Mouse (Mus musculus) liver, embryonic 14.5 days (tissue): ENCODE measurements at regions not wholly inside any gene's neighbourhood (a gene's known extent, or its start where the extent isn't known, plus 50 kb on each side); places are given as distances from the start of the nearest gene placed in this dataset.

Experiments
- ATAC-seq: fragments of 200-750 bp; cut with Nextera tagmentation; 2 replicates; pipeline ENCODE4 v1.8.0; 2017; ENCODE audit warnings: moderate number of reproducible peaks, mild to moderate bottlenecking, moderate library complexity; ENCODE audit not compliant: insufficient read depth
- DNase-seq, 3 experiments: peaks; one replicate each; pipeline ENCODE4 v3.0.0-alpha.2; 2012 to 2013; ENCODE audit warnings: low read depth in 3 of 3, low spot score in 3 of 3
- H3K27ac ChIP-seq: fragments of 300-500 bp; sonication (generic); 2 replicates; pipeline ENCODE4 v1.5.1; 2014; ENCODE audit warnings: moderate library complexity, mild to moderate bottlenecking, control low read depth, inconsistent platforms
- H3K27me3 ChIP-seq: fragments of 300-500 bp; sonication (generic); 2 replicates; pipeline ENCODE4 v1.6.1; 2014; ENCODE audit warnings: mild to moderate bottlenecking, low read length, moderate library complexity; ENCODE audit not compliant: control insufficient read depth, insufficient read depth
- H3K36me3 ChIP-seq: fragments of 300-500 bp; sonication (generic); replicated peaks from 2 replicates; pipeline ENCODE4 v1.6.1; 2014; ENCODE audit warnings: low read depth; ENCODE audit not compliant: control insufficient read depth, insufficient read depth
- H3K4me1 ChIP-seq, 2 experiments: fragments of 200-500 bp in 1 of 2; fragments of 300-500 bp in 1 of 2; sonication (generic) in 1 of 2; replicated peaks; 2 replicates each; pipeline ENCODE4 v1.6.1; 2012 to 2014; ENCODE audit warnings: antibody characterized with exemption in 1 of 2, inconsistent platforms in 1 of 2, low read length in 1 of 2; ENCODE audit not compliant: control insufficient read depth in 2 of 2, insufficient read depth in 2 of 2
- H3K4me2 ChIP-seq: fragments of 300-500 bp; sonication (generic); 2 replicates; pipeline ENCODE4 v1.6.1; 2014; ENCODE audit warnings: low read depth, mild to moderate bottlenecking, control low read depth, moderate library complexity
- H3K4me3 ChIP-seq, 2 experiments: fragments of 200-500 bp in 1 of 2; fragments of 300-500 bp in 1 of 2; sonication (generic) in 1 of 2; 2 replicates each; pipeline ENCODE4 v1.5.1; 2012 to 2014; ENCODE audit warnings: low read depth in 2 of 2, low read length in 2 of 2, mild to moderate bottlenecking in 2 of 2, control low read depth in 1 of 2, inconsistent platforms in 1 of 2, moderate library complexity in 1 of 2; ENCODE audit not compliant: insufficient read depth in 1 of 2
- H3K9ac ChIP-seq: fragments of 300-500 bp; sonication (generic); replicated peaks from 2 replicates; pipeline ENCODE4 v1.6.1; 2014; ENCODE audit warnings: mild to moderate bottlenecking, control low read depth, moderate library complexity
- H3K9me3 ChIP-seq: fragments of 300-500 bp; sonication (generic); 2 replicates; pipeline ENCODE4 v1.6.1; 2016; ENCODE audit warnings: low read length, mixed read lengths; ENCODE audit not compliant: control insufficient read depth
- CTCF ChIP-seq: IDR thresholded peaks from 2 replicates; pipeline ENCODE4 v1.5.1; 2016; ENCODE audit warnings: antibody characterized with exemption, low read depth, control low read depth
- EP300 ChIP-seq: IDR thresholded peaks from 2 replicates; pipeline ENCODE4 v1.6.1; 2016; ENCODE audit warnings: antibody characterized with exemption, low read depth
- WGBS: fragments of 180-500 bp; shearing (Covaris S2); extraction: QIAGEN DNeasy Blood & Tissue Kit; methylation state at CpG from one replicate; pipeline ENCODE4 v1.1.7; 2014; ENCODE audit not compliant: insufficient replicate concordance; 5-methylcytosine and 5-hydroxymethylcytosine counted together

DNA sequence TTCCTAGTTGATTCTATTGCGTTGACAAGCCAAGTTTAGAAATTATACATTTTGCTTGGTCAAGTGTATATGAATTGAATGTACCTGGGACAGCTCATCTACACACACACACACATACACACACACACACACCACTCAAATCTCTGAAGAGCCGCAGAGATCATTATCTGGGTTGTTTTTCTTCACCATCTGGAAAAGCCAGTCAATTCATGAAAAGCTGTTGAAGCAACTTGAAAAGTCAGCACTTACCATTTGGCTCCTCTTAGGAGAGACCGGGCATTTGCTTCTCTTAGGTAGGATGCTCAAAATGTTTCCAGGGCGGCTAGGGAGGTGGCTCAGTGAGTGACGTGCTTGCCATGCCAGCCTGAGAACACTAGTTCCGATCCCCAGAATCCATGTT lies 61.2 kb upstream of the Dars start:
- WGBS: 55% methylated on average over 6 of the region's 6 CpGs
- H3K36me3 ChIP-seq: no peaks in the 10 kb centered on the region
- no peak overlapping the region for H3K9ac ChIP-seq
- H3K4me1 ChIP-seq: no peaks in the 10 kb centered on the region
- no peak overlapping the region for H3K27ac ChIP-seq
- no peak for TF ChIP-seq EP300
- TF ChIP-seq CTCF: no peak
- H3K9me3 ChIP-seq: no peaks in the 10 kb centered on the region
- no peak overlapping the region for H3K4me2 ChIP-seq
- H3K27me3 ChIP-seq: no peaks in the 10 kb centered on the region
- DNase-seq: no peak
- ATAC-seq: no peak
- no peak overlapping the region for H3K4me3 ChIP-seq

DNA sequence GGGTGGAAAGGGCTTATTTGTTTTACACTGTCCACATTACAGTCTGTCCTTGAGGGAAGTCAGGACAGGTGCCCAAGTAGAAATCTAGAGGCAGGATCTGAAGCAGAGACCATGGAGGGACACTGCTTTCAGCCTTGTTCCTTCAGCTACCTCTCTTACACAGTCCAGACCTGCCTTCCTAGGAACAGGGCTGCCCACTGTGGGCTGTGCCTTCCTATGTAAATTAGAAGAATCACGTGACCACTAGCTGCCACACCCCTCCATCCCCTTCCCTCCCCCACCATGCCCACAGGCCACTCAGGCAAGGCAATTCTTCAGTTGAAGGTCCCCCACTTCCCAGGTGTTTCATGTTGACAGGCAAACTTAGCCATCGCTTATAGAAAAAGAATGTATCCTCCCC lies 60.5 kb upstream of the Dars start:
- no peak for ATAC-seq
- no peaks in the 10 kb centered on the region for H3K27me3 ChIP-seq
- H3K4me2 ChIP-seq: no peak overlapping the region
- H3K4me3 ChIP-seq: no peak overlapping the region
- no peaks in the 10 kb centered on the region for H3K4me1 ChIP-seq
- H3K9ac ChIP-seq: no peak overlapping the region
- 44% methylated on average over 2 of the region's 2 CpGs for WGBS
- H3K9me3 ChIP-seq: no peaks in the 10 kb centered on the region
- DNase-seq: no peak
- TF ChIP-seq CTCF (no peak), EP300 (no peak)
- no peak overlapping the region for H3K27ac ChIP-seq
- H3K36me3 ChIP-seq: no peaks in the 10 kb centered on the region

DNA sequence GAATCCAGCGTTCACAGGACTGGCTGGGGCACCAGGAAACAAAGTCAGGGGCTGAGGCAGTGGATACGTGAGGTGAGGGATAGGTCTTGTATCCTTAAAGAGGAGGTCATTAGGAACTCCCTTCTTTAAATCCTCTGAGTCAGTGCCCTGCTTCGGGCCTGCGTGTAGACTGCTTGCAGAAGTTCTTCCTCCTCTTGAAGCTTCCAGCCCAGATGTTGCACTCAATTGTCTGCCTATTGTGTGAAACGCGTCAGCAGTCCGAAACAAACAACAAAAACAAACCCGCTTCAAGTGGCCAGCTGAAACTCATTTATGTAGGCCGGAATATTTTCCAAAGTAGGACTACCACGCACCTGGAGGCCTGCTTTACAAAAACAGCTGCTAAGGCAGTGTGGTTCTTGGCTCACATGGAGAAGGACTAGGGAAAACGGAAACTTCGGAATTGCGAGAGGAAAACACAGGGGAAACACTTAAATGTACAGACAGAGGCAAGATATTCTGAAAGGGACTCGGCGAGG lies 55.6 kb upstream of the Dars start:
- ATAC-seq: no peak
- TF ChIP-seq CTCF: no peak
- no peak for TF ChIP-seq EP300
- Histone ChIP-seq H3K27me3 (no peaks in the 10 kb centered on the region; the same call in 1 of the 2 replicates), H3K4me1 (no peaks in the 10 kb centered on the region), H3K9me3 (no peaks in the 10 kb centered on the region), H3K4me3 (no peak overlapping the region), H3K9ac (no peak overlapping the region), H3K36me3 (no peaks in the 10 kb centered on the region), H3K27ac (no peak overlapping the region), H3K4me2 (0 out of 2 replicates have a peak overlapping the region, but pooled peaks have one; percentile 24)
- 35% methylated on average over 15 of the region's 15 CpGs for WGBS
- no peak for DNase-seq

DNA sequence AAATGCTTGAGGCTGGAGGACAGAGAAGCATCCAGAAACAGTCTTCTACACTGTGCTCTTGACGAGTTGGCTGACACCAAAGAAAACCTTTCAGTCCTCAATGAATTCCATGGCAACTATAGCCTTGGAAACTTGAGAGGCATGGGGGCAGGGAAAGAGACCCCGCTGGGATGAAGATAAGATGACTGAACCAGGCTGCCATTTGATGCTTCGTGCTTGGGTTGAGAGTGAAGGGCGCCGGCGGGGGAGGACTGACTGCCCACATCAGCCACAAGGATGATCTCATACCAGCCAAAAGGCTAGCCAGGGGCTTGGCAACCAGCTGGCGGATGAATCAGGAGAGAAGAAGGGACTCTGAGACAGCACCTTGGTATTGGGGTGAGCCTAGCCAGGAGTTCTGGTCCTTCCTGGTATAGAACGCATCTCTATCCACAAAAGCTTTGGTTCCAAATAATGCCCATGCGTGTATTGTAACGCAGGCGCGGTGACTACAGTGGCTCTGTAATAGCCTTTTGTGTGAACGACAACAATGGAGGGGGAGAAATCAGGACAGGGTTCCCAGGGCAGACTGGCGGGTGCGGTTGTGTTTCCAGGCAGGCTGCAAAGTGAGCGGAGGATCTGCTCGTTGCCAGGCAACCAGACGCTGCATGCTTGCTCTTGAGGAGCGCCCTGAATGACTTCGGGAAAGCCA lies 55.0 kb upstream of the Dars start:
- TF ChIP-seq CTCF (no peak), EP300 (no peak)
- Histone ChIP-seq H3K27me3 (no peaks in the 10 kb centered on the region; the same call in 1 of the 2 replicates), H3K27ac (no peak overlapping the region), H3K36me3 (no peaks in the 10 kb centered on the region), H3K4me1 (no peaks in the 10 kb centered on the region), H3K9ac (no peak overlapping the region), H3K9me3 (no peaks in the 10 kb centered on the region), H3K4me3 (no peak overlapping the region), H3K4me2 (0 out of 2 replicates have a peak overlapping the region, but pooled peaks have one; percentile 24)
- WGBS: 6% methylated on average over 20 of the region's 20 CpGs
- DNase-seq: no peak
- no peak for ATAC-seq

DNA sequence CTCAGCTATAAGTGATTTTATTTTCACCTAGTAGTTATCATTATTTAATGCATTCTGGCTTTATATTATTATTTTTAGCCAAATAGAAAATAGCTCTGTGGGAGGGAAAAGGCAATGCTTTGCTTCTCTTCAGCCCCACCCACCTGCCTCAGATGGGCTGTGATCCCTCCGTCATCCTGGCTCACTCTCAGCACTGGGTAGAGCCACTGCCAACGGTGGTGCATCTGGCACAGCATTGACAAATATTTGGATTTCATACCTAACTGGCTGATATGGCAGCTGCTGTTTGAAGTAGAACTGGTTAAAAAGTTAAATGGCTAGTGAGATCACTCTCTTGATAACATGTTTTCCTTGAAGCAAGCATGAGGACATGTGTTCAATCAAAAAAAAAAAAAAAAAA lies 53.6 kb upstream of the Dars start:
- no peak for TF ChIP-seq CTCF
- TF ChIP-seq EP300: no peak
- Histone ChIP-seq H3K9me3 (no peaks in the 10 kb centered on the region), H3K36me3 (no peaks in the 10 kb centered on the region), H3K9ac (no peak overlapping the region), H3K27me3 (no peaks in the 10 kb centered on the region; the same call in 1 of the 2 replicates), H3K4me2 (no peak overlapping the region), H3K4me1 (no peaks in the 10 kb centered on the region), H3K4me3 (no peak overlapping the region), H3K27ac (no peak overlapping the region)
- ATAC-seq (no peak), DNase-seq (no peak)
- WGBS: 48% methylated on average over 2 of the region's 2 CpGs
